Mouse (Mus musculus): ENCODE measurements around the gene Son. TPM values are rescaled to one million over a fixed set of nuclear protein-coding genes. Genes with fewer than 3 reads are reported as not detected.

Son gene
- polyA plus RNA-seq, 1 experiment from 2014 or later = 112 TPM

GRCm38 (mm10) chr16:91674500-91674899, 27.2 kb downstream of the Son start:
- TF ChIP-seq CTCF (IDR thresholded peaks at IDR 0.05; ENCODE audit: low read depth) = no peak
- Histone ChIP-seq H3K9me3 (replicated peaks; ENCODE audit: low read length) (no peaks in the 10 kb centered on the region), H3K27ac (no peak overlapping the region), H3K4me3 (replicated peaks; ENCODE audit: low read depth, low read length) (no peak overlapping the region), H3K4me1 (replicated peaks; ENCODE audit: insufficient read depth, low read length) (no peaks in the 10 kb centered on the region), H3K36me3 (ENCODE audit: insufficient read depth, low read length) (peaks cover 65% of the 10 kb centered on the region), H3K4me2 (ENCODE audit: low read length) (no peak overlapping the region), H3K27me3 (ENCODE audit: insufficient read depth, low read length) (no peaks in the 10 kb centered on the region), H3K9ac (ENCODE audit: low read depth, low read length) (no peak overlapping the region)
- WGBS = 79% methylated on average over 4 of the region's 4 CpGs
- ATAC-seq (replicated peaks; ENCODE audit: low FRiP score, low read depth) (no peak), DNase-seq (ENCODE audit: low spot score) (no peak)

- no peak overlapping the region for H3K9ac ChIP-seq (ENCODE audit: low read depth, low read length)
- no peaks in the 10 kb centered on the region for H3K4me1 ChIP-seq (replicated peaks; ENCODE audit: insufficient read depth, low read length)
- H3K27me3 ChIP-seq (ENCODE audit: insufficient read depth, low read length) = no peaks in the 10 kb centered on the region
- no peak overlapping the region for H3K4me2 ChIP-seq (ENCODE audit: low read length)
- 90% methylated on average over 5 of the region's 5 CpGs for WGBS
- no peaks in the 10 kb centered on the region for H3K9me3 ChIP-seq (replicated peaks; ENCODE audit: low read length)
- H3K4me3 ChIP-seq (replicated peaks; ENCODE audit: low read depth, low read length) = no peak overlapping the region
- DNase-seq (ENCODE audit: low spot score) = no peak
- ATAC-seq (replicated peaks; ENCODE audit: low FRiP score, low read depth) = no peak
- TF ChIP-seq CTCF (IDR thresholded peaks at IDR 0.05; ENCODE audit: low read depth) = no peak
- no peak overlapping the region for H3K27ac ChIP-seq
- H3K36me3 ChIP-seq (ENCODE audit: insufficient read depth, low read length) = peaks cover 55% of the 10 kb centered on the region
Observed at GRCm38 (mm10) chr16:91678147-91678911, 31.0 kb downstream of the Son start.

GRCm38 (mm10) chr16:91680656-91681055, 33.4 kb downstream of the Son start:
- peaks cover 54% of the 10 kb centered on the region for H3K36me3 ChIP-seq (ENCODE audit: insufficient read depth, low read length)
- no peaks in the 10 kb centered on the region for H3K4me1 ChIP-seq (replicated peaks; ENCODE audit: insufficient read depth, low read length)
- H3K27ac ChIP-seq = no peak overlapping the region
- H3K9me3 ChIP-seq (replicated peaks; ENCODE audit: low read length) = no peaks in the 10 kb centered on the region
- H3K9ac ChIP-seq (ENCODE audit: low read depth, low read length) = no peak overlapping the region
- DNase-seq (ENCODE audit: low spot score) (no peak), ATAC-seq (replicated peaks; ENCODE audit: low FRiP score, low read depth) (no peak)
- no peak for TF ChIP-seq CTCF (IDR thresholded peaks at IDR 0.05; ENCODE audit: low read depth)
- no peak overlapping the region for H3K4me2 ChIP-seq (ENCODE audit: low read length)
- H3K27me3 ChIP-seq (ENCODE audit: insufficient read depth, low read length) = no peaks in the 10 kb centered on the region
- no peak overlapping the region for H3K4me3 ChIP-seq (replicated peaks; ENCODE audit: low read depth, low read length)
- 76% methylated on average over 5 of the region's 5 CpGs for WGBS

GRCm38 (mm10) chr16:91685526-91685925, 38.2 kb downstream of the Son start:
- H3K4me3 ChIP-seq (replicated peaks; ENCODE audit: low read depth, low read length) = no peak overlapping the region
- no peak for DNase-seq (ENCODE audit: low spot score)
- no peak for TF ChIP-seq CTCF (IDR thresholded peaks at IDR 0.05; ENCODE audit: low read depth)
- no peak for ATAC-seq (replicated peaks; ENCODE audit: low FRiP score, low read depth)
- no peaks in the 10 kb centered on the region for H3K4me1 ChIP-seq (replicated peaks; ENCODE audit: insufficient read depth, low read length)
- no peak overlapping the region for H3K27ac ChIP-seq
- WGBS = 81% methylated on average over 5 of the region's 5 CpGs
- H3K27me3 ChIP-seq (ENCODE audit: insufficient read depth, low read length) = no peaks in the 10 kb centered on the region
- peaks cover 27% of the 10 kb centered on the region for H3K36me3 ChIP-seq (ENCODE audit: insufficient read depth, low read length)
- no peaks in the 10 kb centered on the region for H3K9me3 ChIP-seq (replicated peaks; ENCODE audit: low read length)
- no peak overlapping the region for H3K4me2 ChIP-seq (ENCODE audit: low read length)
- H3K9ac ChIP-seq (ENCODE audit: low read depth, low read length) = no peak overlapping the region

GRCm38 (mm10) chr16:91686369-91686768, 39.1 kb downstream of the Son start:
- DNase-seq (ENCODE audit: low spot score) = no peak
- 75% methylated on average over 5 of the region's 5 CpGs for WGBS

GRCm38 (mm10) chr16:91688023-91688618, 40.8 kb downstream of the Son start:
- Histone ChIP-seq H3K27me3 (ENCODE audit: insufficient read depth, low read length) (no peaks in the 10 kb centered on the region), H3K4me2 (ENCODE audit: low read length) (peak overlapping the region; percentile 98), H3K27ac (peak overlapping the region; percentile 44; the same call in 1 of the 2 replicates), H3K36me3 (ENCODE audit: insufficient read depth, low read length) (peaks cover 13% of the 10 kb centered on the region; the same call in 1 of the 2 replicates), H3K9me3 (replicated peaks; ENCODE audit: low read length) (no peaks in the 10 kb centered on the region), H3K9ac (ENCODE audit: low read depth, low read length) (peak overlapping the region; percentile 80), H3K4me1 (replicated peaks; ENCODE audit: insufficient read depth, low read length) (no peaks in the 10 kb centered on the region), H3K4me3 (replicated peaks; ENCODE audit: low read depth, low read length) (peak overlapping the region; percentile 90)
- no peak for TF ChIP-seq CTCF (IDR thresholded peaks at IDR 0.05; ENCODE audit: low read depth)
- 1% methylated on average over 42 of the region's 51 CpGs for WGBS
- ATAC-seq (replicated peaks; ENCODE audit: low FRiP score, low read depth) (peak; percentile 14), DNase-seq (ENCODE audit: low spot score) (peak; percentile 16)

More at GRCm38 (mm10) chr16:91686369-91686768, 39.1 kb downstream of the Son start:
- no peak for ATAC-seq (replicated peaks; ENCODE audit: low FRiP score, low read depth)
- no peaks in the 10 kb centered on the region for H3K27me3 ChIP-seq (ENCODE audit: insufficient read depth, low read length)
- peaks cover 22% of the 10 kb centered on the region for H3K36me3 ChIP-seq (ENCODE audit: insufficient read depth, low read length)
- H3K27ac ChIP-seq = no peak overlapping the region
- H3K9ac ChIP-seq (ENCODE audit: low read depth, low read length) = no peak overlapping the region
- no peak overlapping the region for H3K4me3 ChIP-seq (replicated peaks; ENCODE audit: low read depth, low read length)
- H3K9me3 ChIP-seq (replicated peaks; ENCODE audit: low read length) = no peaks in the 10 kb centered on the region
- no peak for TF ChIP-seq CTCF (IDR thresholded peaks at IDR 0.05; ENCODE audit: low read depth)
- H3K4me2 ChIP-seq (ENCODE audit: low read length) = no peak overlapping the region
- no peaks in the 10 kb centered on the region for H3K4me1 ChIP-seq (replicated peaks; ENCODE audit: insufficient read depth, low read length)
